Mouse (Mus musculus): ENCODE results near the gene Pomt1.
A peak's percentile ranks its signal among the peaks of the same experiment; 100 is the strongest.

Pomt1 gene

DNA sequence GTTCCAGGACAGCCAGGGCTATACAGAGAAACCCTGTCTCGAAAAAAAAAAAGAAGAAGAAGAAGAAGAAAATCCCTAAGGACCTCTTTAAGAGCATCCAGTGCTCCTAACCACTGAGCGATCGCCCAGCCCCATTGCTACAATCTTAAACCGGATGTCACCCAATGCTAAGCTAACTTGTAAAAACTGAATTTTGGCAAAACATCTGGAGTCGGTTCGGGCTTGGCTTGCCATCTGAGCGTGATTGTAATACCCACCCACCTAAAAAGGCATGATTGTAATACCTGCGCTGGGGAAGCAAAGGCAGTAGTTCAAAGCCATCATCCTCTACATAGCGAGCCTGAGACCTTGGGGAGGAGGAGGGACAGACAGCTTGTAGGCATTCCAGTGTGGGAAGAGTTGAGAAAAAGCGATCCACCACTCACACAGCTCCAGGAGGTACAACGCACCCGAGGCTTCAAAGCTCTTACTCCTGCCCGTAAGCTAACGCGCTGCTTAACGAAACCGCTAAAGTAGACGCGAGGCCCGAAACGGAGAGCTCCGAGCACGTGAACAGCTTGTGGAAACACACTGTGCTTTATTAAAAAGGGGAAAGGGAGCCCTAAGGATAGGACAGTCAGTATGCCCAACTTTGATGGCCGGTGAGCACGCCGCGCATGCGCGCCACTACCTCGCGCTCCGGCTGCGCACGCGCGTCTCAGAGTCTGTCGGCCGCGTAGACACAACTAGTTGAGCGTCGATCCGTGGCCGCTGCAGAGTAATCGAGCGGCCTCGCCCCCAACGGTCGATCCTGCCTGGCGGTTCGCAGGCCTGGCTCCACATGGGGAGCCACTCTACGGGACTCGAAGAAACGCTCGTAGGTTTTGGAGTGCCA lies at the start of gene Pomt1:
TSS of gene Pomt1 (plus strand) at position 705 of the 874 bp plus-strand sequence.
- peak; percentile 93 for DNase-seq (ENCODE audit: extremely low read depth, insufficient read length, low spot score)

DNA sequence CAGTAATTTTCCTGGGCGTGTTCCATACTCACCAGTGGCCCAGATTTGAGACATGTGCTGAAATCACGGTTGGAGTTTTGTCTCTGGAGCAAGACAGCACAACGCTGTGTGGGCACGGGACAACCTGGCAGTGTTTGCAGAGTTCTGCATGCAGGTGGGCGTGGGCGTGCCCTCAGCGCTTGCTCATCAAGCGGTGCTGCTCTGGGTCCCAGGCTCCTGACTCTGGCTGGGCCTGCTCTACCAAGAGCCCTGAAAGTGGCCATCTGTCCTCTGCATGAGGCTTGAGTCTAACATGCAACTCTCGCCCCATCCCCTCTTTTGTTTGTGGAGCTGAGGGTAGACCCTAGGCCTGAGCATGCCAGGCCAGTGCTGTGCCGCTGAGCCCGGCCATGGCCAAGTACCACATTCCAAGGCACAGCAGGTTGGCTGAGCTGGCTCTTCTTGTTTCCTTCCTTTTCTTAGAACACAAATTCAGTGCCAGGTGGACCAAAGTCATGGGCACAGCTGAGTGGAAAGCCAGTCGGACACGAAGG lies 49.3 kb upstream of the Pomt1 start:
- DNase-seq (ENCODE audit: extremely low read depth, insufficient read length, low spot score) = no peak

DNA sequence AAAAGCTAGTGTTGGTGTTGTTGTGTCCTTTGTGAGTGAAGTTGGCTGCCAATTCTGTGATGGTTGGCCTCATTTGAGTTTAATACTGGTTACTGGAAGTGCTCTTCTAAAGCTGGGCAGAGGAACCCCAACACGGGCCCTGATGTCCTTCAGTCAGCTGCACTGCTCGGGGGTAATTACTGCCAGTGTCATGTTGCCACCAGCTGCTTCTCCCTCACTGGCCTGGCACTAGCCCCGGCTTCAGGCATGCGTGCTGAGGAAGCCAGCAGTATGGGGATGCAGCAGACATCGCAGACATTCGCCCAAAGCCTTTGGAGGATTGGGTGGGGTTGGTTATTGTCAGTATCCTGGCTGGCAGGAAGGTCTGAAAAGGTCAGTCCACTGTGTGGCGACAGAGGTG lies 48.7 kb upstream of the Pomt1 start:
- DNase-seq (ENCODE audit: extremely low read depth, insufficient read length, low spot score) = no peak

DNA sequence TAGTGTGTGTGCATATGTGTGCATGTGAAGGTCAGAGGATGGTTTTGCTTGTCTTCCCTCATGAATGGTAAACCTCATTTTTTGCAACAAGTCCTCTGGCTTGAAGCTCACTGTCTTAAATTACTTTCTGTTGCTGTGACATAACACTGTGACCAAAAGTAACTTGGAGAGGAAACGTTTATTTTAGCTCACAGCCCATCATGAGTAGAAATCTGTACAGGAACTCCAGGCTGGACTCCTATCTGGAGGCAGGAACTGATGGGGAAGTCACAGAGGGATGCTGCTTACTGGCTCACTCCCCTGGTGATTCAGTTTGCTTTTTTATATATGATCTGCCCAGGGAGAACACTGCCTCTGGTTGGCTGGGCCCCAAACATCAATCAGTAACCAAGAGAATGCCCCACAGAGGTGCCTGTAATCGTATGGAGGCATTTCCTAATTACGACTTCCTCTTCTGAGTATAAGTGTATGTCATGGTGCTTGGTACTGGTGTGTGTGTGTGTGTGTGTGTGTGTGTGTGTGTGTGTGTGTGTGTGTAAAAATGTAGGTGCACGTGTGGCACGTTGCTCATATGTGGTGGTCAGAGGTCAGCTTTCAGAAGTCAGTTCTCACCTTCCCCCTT lies 47.2 kb upstream of the Pomt1 start:
- no peak for DNase-seq (ENCODE audit: extremely low read depth, insufficient read length, low spot score)

- no peak for DNase-seq (ENCODE audit: extremely low read depth, insufficient read length, low spot score)
Measured at GRCm38 (mm10) chr2:32190620-32191019, 45.8 kb upstream of the Pomt1 start.

DNA sequence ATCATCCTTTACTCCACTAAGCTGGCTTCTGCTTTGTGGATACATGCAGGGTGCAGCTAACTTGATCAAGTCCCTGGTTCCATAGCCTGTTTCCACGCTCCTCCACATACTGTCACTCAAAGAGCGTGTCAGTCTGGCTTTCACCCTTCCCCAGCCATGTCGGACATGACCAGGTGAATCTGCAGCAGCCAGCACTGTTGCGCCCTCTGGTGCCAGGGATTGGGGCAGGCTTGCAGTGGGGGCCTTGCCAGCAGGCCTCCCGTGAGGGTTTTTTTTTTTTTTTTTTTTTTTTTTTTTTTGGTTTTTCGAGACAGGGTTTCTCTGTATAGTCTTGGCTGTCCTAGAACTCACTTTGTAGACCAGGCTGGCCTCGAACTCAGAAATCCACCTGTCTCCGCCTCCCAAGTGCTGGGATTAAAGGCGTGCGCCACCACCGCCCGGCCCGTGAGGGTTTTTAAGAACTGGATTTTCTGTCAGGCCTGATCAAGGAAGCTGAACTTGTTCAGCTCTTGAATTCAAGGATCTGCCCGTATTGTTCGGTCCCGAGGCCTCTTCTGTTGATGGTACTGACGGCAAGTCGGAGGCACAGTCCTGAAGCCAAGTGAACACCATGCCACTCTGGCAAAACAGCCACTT lies 44.4 kb upstream of the Pomt1 start:
- DNase-seq (ENCODE audit: extremely low read depth, insufficient read length, low spot score) = no peak

DNA sequence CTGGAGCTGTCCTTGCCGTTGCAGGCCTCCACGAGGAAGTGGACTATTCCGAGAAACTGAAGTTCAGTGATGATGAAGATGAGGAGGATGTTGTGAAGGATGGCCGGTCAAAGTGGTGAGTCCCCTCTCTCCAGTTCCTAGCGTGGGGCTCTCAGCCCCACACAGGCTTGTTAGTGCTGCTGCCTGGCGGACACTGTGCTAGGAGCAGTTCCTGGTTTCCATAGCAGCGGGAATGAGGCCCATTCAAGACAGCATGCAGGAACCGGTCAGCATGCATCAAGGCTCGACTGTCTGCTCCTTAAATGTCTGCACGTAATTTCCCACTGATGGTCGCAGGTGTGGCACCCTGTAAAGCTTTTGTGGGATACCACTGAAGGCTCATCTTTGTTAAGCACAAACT lies 37.4 kb upstream of the Pomt1 start:
- no peak for DNase-seq (ENCODE audit: extremely low read depth, insufficient read length, low spot score)

DNA sequence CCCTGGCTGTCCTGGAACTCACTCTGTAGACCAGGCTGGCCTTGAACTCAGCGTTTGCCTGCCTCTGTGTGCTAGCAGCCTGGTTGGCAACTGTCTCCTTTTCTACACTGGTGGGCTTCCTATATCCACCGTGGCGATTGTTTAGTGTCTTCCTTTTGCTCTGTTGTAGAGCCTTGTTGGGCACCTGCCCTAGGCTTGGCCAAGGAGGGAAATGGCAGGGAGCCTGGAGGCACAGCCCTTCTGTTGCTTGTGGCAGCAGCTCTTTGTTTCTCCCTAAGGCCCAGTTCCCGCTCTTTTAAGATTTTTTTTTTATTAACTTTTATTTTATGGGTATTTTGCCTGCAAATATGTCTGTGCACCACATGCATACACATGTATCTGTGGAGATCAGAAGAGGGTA lies 36.4 kb upstream of the Pomt1 start:
- no peak for DNase-seq (ENCODE audit: extremely low read depth, insufficient read length, low spot score)

- DNase-seq (ENCODE audit: extremely low read depth, insufficient read length, low spot score) = no peak
Measured at GRCm38 (mm10) chr2:32200712-32201111, 35.7 kb upstream of the Pomt1 start.

- no peak for DNase-seq (ENCODE audit: extremely low read depth, insufficient read length, low spot score)
Measured at GRCm38 (mm10) chr2:32201527-32201926, 34.9 kb upstream of the Pomt1 start.

DNA sequence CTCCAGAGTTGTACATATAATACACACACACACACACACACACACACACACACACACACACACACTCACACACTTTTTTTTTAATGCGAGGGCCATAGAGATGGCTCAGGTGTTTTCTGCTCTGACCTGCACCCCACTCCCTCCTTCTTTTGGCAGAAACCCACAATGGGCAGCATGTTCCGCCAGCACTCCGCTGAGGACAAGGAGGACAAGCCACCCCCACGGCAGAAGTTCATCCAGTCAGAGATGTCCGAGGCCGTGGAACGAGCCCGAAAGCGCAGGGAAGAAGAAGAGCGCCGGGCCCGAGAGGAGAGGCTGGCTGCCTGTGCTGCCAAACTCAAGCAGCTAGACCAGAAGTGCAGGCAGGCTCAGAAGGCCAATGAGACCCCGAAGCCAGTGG lies 32.5 kb upstream of the Pomt1 start:
- no peak for DNase-seq (ENCODE audit: extremely low read depth, insufficient read length, low spot score)

GRCm38 (mm10) chr2:32207682-32208081 lies 28.7 kb upstream of the Pomt1 start:
- no peak for DNase-seq (ENCODE audit: extremely low read depth, insufficient read length, low spot score)

DNA sequence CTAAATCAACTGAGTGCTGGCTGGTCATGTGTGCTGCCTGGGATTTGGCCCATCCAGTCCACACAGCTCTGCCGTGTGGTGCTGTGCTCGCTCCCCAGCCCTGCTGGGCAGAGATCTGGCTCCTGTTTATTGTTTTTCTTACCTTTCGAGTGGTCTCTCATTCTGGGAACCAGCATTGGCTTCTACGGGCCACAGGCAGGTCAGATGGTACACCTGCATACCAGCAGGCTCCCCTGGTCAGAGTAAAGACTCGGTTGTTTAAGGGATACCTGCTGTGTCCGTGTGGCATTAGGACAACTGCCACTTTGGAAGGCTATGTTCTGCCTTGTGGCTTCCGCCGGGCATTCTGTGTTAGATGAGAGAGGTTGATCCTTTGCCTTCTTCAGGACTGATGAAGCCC lies 24.7 kb upstream of the Pomt1 start:
- no peak for DNase-seq (ENCODE audit: extremely low read depth, insufficient read length, low spot score)

DNA sequence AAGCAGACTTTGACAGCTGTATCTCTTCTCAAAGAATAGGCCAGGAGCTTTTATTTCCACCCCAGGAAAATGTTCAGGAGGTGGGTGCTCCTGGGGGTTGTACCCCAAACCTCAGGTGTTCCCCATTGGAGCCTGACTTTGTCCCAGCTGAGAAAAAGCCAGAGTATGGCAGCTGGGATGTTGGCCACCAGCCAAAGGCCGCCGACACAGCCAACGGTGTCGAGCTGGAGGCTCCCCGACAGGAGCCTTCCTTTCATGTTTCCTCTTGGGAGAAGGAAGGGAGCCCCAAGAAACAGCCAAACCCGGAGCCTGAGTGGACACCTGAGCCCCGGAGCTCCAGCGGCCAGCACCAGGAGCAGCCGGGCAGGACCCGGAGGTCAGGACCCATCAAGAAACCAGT lies 23.4 kb upstream of the Pomt1 start:
- no peak for DNase-seq (ENCODE audit: extremely low read depth, insufficient read length, low spot score)

GRCm38 (mm10) chr2:32215576-32215975 lies 20.8 kb upstream of the Pomt1 start:
- DNase-seq (ENCODE audit: extremely low read depth, insufficient read length, low spot score) = no peak

DNA sequence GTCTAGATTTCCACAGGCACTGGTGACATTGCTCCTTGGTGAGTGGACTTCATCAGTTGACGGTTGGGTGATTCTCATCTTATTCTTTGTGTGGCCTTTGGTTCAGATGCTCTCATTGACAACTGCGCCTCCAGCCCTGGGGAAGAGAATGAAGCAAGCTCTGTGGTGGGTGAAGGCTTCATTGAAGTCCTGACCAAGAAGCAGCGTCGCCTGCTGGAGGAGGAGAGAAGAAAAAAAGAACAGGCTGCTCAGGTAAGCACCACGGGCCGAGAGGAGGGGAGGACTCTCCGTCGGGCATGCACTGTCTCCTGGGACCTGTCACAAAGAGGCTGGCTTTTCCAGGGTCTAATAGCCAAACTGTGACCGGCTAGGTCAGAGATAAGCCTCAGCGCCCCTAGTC lies 19.9 kb upstream of the Pomt1 start:
- DNase-seq (ENCODE audit: extremely low read depth, insufficient read length, low spot score) = no peak

GRCm38 (mm10) chr2:32217656-32218055 lies 18.7 kb upstream of the Pomt1 start:
- peak; percentile 49 for DNase-seq (ENCODE audit: extremely low read depth, insufficient read length, low spot score)

DNA sequence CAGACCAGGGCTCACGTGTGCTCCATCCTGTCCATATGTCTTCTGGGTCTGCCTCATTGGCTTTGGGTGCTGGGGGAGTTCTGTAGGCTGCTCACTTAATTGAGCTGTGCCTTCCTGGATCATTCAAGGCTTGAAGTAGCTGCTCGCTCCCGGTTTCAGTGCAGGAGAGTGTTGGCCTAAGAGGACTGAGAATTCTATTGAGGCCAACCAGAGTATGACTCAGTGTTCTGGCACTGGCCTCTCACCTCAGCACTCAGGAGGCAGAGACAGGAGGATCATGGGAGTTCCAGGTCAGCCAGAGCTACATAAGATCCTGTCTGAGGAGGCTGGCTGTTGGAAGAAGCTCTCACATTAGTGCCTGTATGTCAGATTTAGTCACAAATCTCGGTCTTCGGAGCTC lies 18.3 kb upstream of the Pomt1 start:
- peak; percentile 70 for DNase-seq (ENCODE audit: extremely low read depth, insufficient read length, low spot score)

- no peak for DNase-seq (ENCODE audit: extremely low read depth, insufficient read length, low spot score)
Measured at GRCm38 (mm10) chr2:32218541-32219334, 17.7 kb upstream of the Pomt1 start.

GRCm38 (mm10) chr2:32219501-32219900 lies 16.9 kb upstream of the Pomt1 start:
- no peak for DNase-seq (ENCODE audit: extremely low read depth, insufficient read length, low spot score)

- no peak for DNase-seq (ENCODE audit: extremely low read depth, insufficient read length, low spot score)
Measured at GRCm38 (mm10) chr2:32220021-32220420, 16.4 kb upstream of the Pomt1 start.

All from 3134 (cell line).